Mouse (Mus musculus) urinary bladder, postnatal 14 days (tissue): ENCODE results near the gene T.

ENCODE experiments used
- DNase-seq: peaks from one replicate; pipeline ENCODE4 v3.0.0; 2021; ENCODE audit warnings: low spot score

T gene

DNA sequence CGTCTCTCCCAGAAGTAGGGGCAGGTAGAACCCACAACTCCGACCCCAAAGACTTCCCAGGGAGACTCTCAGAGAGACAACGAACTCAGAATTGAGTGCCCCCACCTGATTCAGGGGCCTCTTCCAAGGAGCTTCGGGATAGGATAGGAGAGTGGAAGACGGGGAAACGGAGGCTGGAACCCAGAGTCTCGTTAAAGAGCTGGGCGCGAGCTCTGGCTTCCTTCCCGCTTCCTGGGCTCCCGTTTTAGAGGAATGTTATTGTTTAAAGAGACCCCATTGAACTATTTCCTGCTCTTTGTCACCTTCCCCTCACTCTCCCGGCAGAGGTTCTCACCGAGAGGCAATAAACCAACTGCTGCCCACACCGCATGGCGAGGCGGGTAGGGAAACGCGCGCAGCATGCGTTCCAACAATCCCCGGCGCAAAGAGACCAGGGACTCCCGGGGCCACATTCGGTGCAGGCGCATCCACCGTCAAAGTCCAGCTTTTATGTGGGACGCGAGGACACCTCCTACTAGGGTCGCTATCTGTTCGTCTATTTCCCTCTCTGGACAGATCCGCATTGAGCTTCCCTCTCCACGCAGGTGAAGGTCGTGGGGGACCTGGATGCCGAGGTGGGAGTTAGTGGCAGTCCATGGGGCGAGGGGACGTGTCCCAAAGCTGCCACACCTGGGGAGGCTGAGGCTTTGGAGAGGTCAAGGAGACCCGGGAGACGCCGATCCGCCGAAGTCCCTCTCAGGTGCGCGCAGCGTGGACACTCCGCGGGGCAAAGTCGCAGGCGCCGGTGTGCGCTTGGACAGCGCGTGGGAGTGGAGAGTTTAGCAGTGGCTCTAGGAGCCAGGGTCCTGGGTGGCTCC, 874 bp upstream of the T start:
- DNase-seq = no peak

DNA sequence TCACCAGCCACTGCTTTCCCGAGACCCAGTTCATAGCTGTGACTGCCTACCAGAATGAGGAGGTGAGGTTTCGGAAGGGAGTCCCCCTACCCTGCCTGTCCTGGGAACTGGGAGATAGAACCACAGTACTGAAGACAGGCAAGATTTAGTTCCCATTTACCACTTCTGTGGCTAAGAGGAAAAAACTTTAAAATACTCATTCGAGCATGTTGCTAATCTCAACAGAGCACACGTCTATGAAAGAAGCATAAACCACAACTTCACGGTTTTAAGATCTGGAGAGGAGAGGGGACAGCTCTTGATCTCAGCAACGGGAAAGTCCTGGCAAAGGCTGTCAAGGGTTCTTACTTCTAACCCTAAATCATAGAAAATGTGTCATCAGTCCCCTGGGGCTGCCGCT, 2.0 kb downstream of the T start:
- no peak for DNase-seq

DNA sequence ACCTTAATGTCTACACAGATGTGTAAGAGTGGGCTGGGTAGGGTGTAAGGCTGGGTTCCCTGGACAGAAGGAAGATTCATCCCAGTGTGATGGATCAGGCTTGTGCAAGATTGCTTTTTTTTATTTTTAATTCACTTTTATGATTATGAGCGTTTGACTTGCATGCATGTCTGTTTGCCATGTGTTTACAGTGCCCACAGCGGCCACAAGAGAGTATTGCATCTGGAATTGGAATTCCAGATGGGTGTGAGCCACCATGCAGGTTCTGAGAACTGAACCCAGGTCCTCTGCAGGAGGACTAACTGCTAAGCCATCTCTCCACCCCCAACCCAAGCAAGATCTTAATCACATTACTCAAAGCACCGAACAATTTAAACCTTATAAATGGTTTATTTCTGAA, 9.8 kb downstream of the T start:
- no peak for DNase-seq

DNA sequence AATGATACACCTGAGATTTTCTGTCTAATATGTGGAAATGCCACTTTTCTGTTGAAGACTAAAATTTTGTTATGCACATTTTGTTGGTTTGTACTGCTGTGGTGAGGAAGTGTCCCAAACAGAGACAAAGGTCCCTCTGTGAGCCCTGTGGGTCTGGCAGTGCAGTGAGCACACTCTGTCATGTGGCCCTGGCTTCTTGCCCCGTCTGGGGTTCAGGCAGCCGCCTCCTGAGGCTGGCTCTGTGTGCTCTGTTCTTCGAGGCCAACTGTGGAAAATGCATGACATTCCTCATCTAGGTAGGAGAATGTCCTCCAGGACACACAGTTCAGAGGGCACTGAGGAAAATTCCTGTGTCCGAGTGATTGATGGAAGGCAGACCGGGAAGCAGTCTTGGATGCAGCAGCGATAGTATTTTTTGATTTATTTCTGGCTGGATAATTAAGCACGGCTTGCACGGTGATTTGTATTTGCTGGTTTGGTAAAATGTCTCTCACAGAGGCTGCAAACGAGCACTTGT, 13.5 kb downstream of the T start:
- DNase-seq = no peak

DNA sequence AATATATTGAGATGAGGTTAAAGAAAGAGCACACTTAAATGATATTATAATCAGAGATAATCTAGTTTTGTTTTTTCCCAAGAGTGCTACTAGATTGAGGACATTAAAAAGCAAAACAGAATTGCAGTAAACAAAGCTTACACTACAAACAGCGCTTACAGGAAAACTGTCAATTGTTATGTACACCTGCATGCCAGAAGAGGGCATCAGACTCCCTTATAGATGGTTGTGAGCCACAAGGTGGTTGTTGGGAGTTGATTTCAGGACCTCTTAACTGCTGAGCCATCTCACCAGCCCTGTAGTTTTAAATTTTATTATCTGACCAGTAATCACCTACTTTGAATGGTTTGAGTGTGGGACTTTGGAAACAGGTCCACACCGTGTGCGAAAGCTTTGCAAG, 14.1 kb downstream of the T start:
- DNase-seq = no peak

DNA sequence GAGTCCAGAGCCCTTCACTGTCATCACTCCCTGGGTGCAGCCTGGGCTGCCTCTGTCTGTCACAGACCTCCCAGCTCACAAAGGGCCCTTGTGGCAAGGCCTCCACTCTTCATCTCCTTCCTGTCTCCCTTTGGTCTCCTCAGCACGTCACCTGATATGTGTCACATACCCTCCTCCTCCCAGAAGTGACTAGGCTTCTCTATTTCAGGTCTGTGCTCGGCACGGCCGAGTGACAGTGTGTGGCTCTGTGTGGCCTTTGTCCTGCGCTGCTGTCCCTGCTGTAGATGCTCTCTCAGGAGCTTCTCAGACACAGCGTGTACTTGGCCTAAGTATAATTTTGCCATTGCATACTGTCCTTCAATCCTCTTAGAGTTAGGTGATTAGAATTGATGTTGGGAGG, 21.0 kb downstream of the T start:
- DNase-seq = no peak

DNA sequence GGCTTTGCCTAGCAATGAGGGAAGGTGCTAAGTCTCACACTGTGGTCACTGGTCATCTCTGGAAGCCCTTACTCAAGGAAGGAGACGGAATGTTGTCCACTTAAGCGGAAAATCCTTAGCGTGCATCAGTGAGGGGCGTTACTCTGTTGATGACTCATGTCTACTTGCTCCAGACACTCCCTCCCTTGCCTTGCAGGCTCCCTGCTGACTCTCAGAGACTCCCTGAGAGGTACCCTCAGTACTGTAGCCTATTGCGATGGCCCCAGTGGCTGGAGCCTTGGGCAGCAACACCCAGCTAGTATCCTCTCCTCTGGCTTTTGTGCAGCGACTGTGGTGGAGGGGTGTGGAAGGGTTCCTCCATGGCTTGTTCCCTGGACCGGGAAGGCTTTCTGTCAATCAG, 21.4 kb downstream of the T start:
- no peak for DNase-seq

DNA sequence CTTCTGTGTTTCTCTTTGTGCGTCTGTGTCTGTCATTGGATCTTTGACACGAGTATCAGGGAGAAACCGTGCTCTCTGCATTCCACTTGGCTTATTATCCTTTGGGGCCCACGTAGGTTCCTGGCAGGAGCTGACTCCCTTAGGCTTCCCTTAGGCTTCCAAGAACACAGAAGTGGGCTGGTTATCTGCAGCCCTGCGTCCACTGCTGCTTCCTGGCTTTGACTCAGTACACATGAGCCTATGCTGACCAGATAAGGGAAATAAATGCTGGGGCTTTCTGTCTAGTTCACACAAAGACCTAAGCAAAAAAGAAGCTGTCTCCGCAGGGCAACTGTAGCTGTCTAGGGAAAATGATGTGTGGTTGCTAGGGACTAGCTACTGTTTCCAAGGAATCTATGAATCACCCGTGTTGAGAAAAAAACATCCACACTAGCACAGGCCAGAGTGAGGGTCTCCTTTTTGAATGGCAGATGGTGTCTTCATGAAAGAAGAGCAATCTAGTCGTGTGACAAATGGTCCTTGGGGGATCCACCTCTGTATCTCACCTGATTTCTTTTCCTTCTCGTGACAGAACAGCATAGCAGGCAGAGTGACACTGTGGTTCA, 22.7 kb downstream of the T start:
- DNase-seq = no peak

DNA sequence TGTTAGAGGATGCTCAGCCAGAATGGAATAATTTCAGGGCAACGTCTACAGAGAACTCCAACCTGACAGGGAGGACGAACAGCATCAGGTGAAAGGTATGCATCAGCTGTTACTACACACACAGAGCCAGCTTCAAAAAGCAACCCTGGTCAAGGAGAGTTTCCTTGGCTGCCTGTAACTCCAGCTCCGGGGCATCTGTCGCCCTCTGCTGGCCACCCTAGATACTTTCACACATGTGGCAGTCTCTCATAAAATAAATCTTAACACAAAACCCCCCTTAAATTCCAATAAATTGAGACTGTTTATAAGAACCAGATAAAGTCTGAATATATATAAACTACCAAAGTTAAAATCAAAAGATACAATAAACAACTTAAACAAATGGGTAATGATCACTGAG, 27.3 kb downstream of the T start:
- peak; percentile 36 for DNase-seq

DNA sequence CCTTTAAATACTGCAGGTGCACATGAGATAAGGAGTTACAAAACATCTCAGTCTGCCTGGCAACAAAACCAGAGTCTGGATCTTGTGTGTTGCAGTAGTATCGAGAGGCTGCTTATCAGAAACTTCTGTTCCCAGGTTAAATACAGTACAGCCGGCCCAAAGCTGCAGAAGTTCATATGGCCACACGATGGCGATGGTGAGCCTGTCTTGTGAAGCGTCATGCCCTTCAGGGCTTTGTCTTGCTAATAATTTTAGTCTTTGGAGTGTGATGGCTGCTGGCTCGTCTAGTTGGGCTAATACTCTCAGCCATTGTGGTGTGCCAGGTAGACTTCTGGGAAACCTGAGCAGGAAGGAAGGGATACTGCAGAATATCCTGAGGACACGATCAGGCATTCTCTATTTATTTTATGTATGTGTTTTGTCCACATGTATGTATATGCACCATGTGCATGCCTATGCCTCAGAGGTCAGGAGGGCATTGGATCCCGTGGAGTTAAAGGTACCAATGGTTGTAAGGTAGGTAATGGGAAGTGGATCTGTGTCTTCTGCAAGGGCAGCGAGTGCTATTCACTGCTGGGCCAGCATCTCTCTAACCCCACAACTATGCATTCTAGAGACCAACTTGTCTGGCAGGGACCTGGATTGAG, 29.4 kb downstream of the T start:
- peak; percentile 51 for DNase-seq

DNA sequence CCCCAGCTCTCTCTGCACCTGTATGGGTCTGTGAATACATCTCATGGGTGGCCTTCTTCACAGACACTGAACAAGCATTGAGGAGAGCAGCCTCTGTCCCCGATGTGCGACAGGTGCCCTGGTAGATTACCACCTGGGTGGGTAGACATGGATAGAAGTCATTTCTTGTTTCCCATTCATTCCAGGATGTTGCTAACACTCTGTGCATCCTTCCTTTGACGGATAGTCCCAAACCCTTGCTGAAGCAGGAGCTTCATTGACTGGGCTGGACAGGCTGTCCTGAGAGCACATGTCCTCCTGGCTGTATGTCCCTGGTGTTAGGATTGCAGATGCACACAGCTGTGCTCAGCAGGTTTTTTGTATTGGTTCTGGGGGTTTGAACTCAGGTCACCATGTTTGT, 33.5 kb downstream of the T start:
- DNase-seq = no peak

DNA sequence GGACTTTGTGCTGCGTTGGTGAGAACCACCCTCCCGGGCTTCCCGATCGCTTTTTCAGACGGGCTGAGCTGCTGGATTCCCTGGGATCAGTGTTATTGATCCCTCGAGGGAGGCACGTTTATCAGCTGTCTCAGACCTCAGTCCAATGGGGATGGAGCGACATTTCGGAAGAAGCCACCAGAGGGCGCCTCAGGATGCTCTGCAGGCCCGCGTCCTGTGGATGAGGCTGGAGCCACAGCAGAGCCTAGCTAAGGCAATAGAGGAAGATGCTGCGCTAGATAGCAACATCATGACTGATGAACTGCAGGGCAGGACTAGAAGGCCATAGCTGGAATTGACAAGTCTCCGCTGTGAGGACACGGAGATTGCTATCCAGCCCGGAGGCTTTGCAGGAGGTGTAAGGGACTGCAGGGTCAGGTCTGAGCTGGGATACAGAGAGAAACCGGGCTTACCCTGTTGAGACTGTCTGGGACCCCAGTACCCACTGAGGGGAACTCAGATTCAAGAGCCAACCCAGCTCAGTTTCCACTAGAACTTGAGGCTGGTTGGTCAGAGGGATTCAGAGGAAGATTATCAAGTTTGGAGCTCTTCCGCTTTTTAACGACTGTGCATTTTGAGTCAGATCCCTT, 34.6 kb downstream of the T start:
- peak; percentile 81 for DNase-seq

DNA sequence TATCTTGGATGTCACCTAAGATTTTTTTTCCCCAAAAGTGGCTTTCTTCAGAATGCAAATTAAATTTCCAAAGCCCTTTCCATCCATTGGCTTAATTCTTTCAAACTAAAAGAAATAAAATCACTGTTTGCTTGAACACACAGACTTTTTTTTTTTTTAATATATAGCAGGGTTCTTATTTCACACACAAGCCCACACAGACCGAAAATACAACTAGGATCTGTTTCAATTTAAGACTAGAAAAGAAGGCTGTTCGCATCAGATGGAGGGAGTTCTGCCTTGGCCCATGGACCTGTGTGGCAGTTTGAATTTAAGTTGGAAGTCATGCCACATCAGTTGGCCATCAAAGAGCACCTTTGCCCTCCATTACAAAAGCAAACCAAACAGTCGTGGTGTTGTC, 44.3 kb downstream of the T start:
- DNase-seq = no peak

DNA sequence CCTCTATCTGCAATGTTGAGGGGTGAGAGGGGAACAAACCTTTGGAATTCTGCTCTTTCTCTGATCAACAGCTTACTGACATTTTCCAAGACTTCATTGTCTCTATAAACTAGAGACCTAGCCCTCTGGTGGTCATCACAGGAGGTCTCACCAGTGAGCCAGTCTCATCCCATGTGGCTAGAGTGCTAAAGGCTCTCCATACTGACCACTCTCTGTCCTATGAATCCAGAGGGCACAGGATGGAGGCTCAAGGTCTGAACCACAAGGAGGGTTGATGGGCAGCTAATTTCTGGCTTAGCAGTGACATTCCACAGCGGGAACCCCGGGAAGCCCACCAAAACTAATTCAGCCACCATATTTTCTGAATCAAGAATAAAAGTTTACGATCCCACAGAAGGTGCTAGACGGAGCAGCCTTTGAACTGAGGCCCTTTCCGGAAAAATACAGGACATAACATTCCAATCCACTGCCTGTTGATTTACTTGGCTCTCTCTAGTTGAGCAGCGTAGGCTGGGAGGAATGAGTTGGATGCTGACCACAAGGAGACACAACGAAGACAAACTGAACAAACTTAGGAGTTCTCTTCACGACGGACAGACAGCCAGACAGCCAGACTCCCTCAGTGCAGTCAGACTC, 45.4 kb downstream of the T start:
- DNase-seq = no peak

DNA sequence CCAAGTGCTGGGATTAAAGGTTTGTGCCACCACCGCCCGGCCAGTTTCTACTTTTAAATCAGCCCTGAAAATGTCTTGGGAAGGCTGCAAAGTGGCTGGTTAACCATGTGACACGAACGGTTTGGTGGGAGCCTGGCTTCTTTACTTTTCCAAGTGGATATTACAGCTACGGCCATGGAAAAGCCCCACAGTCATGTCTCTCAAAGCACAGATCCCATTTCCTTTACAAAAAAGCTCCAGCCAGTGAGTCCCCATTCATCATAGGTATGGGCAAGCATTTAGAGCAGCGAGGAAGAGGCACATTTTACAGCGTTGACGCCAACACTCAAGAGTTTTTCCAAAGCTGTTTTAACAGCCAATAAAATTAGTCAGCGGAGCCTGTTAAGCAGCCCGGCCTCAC, 47.6 kb downstream of the T start:
- DNase-seq = no peak

DNA sequence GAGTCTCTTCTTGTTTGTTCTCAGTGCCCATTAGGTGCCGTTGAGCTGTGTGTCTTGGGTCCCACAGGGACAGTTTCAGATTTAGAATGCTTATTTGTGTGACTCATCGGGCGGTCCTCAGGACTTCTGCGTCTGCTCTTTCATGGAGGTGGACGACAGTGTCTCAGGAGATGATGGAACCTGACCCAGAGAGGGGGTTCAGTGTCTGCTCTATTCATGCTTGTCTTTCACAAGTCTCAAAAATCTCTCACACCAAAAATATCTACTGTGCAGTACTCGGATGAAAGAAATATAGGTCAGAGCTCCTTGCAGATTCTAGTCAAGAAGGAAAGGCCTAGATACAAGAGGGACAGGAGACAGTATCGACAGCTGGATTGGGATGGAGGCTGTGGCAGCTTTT, 48.7 kb downstream of the T start:
- DNase-seq = no peak

DNA sequence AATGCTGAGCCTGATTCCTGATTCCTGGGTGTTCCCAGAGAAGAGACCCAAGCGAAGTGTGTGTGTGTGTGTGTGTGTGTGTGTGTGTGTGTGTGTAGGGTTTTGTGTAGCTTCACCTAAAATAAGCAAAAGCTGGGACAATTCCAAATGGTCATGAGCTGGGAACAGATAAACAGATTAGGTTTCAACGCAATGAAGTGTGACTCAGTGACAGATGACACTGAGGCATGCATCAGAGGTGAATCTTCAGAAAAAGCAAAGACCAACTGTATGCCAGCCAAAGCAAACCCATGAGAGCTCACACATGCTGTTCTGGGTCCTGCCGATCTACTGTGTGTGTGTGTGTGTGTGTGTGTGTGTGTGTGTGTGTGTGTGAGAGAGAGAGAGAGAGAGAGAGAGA, 50.0 kb downstream of the T start:
- no peak for DNase-seq

DNA sequence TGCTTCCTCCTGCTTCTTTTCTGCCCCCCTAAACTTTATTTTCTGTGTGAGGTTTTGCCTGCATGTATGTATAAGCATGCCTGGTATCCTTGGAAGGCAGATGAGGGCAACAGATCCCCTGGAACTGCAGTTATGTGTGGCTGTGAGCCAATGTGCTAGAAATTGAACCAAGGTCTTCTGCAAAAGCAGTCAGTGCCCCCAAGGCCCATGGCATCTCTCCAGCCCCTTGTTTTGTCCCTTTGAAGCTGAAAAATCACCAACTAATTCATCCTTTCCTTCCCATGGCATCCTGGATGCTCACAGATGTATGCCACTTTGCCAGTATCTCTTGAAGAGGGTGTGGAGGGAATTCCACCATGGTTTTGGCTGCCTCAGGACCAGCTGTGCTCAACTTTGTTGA, 50.9 kb downstream of the T start:
- DNase-seq = no peak

DNA sequence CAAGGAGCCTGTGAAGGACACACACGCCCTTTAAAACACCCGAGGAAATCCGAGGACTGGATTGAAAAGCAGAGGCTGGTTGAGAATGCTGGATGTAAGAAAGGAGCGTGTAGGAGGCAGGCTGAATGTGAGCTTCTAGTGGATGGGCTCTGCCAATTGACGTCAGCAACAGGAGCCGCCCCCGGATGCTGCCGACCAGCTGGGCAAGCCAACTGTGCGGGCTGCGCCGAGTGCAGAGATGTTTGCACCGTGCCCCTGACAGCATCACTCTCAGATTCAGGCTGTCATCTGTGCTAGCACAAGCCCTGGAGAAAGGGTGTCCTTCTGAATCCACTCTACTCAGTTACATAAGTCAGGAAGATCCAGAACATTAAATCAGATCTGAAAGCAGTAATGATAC, 53.6 kb downstream of the T start:
- DNase-seq = peak; percentile 41

DNA sequence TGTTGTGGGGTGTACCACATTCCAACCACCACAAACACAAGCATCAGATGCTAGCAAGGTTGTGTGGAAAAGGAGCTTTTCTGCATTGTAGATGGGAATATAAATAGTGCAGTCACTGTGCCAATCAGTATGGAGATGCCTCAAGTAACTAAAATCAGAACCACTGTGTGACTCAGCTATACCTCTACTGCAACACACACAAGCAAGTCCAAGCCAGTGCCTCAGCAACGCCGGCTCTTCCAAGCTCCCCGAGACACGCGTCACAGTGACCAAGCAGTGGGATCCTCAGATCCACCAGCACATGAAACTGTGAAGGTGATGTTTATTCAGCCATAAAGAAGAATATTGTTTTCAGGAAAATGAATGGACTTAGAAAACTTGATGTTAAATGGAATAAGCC, 56.7 kb downstream of the T start:
- DNase-seq = no peak
